Mouse (Mus musculus) embryo, embryonic 10 days (tissue): ENCODE data around the gene Zbtb40.

Source experiments
- DNase-seq: peaks from one replicate; pipeline ENCODE4 v3.0.0-alpha.2; 2015; ENCODE audit warnings: low spot score

Gene Zbtb40

DNA sequence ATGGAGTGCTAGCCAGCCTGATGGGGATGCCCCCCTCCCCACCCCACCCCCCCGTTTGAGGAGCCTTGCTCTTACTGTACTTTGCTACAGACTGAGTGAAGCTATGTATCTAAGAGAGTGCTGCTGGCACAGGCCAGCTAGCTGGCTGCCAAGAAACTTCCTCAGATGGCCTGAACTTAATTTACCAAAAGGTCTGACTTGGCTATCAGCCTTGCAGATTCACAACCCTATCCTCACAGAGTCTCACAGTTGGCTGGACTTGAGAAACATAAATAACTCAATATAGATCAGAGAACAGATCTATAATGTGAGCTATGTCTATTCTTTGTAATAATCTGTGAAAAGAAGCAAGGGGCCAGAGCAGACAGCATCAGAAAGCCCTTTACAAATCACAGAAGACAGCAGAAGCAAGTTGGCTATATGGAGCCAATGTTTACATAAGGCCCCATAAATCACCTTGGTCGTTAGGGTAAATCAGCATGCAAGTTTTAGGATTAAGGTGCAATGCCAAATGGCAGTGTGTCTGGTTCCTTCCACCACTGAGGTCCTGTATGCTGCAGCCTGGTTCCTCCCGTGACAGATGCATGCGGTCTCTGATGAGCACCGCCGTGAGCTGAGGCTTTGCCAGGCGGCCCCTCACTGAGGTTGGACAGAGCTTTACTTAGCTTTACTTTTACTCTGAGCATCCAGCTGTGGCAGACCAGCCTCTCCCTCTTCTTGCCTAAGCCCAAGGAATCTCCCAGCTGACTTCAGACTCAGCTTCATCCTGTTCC lies 15.3 kb downstream of the Zbtb40 start:
- DNase-seq, result no peak

DNA sequence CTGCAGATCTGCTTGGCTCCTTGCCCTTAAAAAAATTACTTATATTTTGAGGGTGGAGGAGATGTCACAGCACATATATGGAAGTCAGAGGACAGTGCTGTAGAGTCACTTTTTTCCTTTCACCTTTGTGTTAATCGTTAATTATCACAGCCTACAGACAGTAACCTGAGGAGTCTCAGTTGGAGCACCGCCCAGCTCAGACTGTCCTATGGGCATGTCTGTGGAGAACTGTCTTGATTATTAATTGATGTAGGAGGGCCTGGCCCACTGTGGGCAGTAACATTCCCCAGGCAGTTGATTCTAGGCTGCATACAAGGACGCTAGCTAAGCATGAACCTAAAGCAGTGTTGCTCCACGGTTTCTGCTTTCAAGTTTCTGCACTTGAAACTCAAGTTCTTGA lies 16.1 kb downstream of the Zbtb40 start:
- no peak for DNase-seq

- DNase-seq, result no peak
Observed at GRCm38 (mm10) chr4:137031319-137031718, 17.3 kb downstream of the Zbtb40 start.

GRCm38 (mm10) chr4:137029348-137029747 lies 19.3 kb downstream of the Zbtb40 start:
- no peak for DNase-seq

DNA sequence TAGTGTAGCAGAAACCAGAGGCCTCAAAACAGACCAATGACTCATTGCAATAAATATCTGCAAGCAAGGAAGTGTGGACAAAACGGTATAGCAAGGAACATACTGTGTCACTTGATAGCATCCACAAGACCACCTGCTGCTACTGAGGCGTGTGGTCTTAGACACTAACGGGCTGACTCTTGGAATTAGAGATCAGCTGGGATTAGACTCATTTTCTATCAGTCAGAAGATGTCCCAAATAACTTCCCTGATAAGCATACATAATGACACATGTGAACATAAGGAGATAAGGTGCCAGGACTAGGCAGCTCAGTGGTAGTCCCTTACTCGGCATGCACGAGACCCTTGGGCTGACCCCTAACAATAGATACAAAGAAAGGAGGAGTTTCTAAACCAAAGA lies 21.6 kb downstream of the Zbtb40 start:
- DNase-seq, result no peak

- no peak for DNase-seq
Observed at GRCm38 (mm10) chr4:137025570-137025969, 23.0 kb downstream of the Zbtb40 start.

- no peak for DNase-seq
Observed at GRCm38 (mm10) chr4:137025133-137025532, 23.5 kb downstream of the Zbtb40 start.

- DNase-seq, result no peak
Observed at GRCm38 (mm10) chr4:137020065-137020464, 28.5 kb downstream of the Zbtb40 start.

DNA sequence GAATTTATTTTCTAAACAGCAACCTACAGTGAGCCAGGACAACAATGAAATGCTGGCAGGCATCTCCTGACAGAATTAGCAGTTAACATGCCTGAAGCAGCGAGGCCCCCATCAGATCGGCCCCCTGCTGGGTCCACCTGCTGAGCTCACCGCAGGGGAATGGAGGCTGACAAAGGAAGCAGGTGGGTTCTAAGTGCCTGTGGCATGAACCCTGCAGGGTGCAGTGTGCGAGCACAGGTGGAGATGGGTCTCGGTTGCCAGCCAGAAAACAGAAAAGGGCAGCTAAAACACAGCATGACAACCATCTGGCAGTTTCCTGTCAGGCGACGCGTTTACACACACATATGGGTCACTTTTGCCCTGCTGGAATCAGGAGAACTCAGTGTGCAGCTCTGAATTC lies 32.7 kb downstream of the Zbtb40 start:
- DNase-seq, result no peak

- no peak for DNase-seq
Observed at GRCm38 (mm10) chr4:137015476-137015856, 33.1 kb downstream of the Zbtb40 start.

DNA sequence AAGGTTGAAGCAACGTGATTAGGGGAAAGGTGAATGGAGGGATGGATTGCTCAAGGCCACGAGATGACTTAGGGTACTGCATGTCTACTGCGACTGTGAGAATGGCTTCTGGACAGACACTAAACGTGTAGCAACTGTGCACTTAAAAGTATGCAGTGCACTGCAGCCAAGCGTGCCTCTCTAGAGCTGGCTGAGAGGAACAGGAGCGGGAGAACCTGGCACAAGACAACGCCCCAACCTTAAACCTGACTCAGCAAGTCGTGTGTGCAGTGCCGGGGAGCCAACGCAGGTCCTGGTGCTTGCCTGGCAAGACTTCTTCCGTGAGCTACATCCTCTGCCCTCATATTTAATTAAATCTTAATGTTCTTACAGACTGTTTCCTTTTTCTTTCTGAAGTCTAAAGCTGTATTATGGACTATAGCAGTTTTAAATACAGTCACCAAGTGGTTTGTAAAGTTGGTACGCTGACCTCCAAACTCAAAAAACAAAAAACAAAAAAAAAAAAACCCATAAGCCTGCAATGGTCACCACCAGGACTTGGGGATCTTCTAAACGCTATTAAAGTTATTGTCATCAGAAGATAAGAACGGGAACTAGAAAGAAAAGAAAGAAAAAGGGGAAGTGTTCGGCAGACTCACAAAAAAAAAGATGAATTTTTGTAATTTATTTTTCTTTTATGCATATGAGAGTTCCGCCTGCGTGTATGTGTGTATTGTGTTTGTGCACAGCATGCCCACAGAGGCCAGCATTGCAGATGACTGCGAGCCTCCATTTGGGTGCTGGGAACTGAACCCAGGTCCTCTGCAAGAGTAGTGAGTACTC lies 33.7 kb downstream of the Zbtb40 start:
- DNase-seq, result no peak

DNA sequence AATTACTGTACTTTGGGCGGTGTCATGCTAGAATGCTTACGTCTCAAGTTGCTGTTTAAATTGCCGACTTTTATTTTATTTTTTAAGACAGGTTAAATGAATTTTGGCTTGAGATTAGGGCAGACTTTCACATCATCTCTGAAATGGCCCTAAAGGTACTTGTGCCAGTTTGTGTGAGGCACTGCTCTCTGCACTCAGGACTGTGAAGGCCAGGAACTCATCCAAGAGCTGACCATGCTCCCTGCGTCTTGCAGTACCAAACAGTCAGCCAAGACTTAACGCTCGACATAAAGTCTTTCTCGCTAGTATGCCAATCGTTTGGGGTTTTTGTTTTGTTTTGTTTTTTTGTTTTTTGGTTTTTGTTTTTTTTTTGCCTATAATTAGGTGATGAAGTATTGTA lies 34.5 kb downstream of the Zbtb40 start:
- no peak for DNase-seq

DNA sequence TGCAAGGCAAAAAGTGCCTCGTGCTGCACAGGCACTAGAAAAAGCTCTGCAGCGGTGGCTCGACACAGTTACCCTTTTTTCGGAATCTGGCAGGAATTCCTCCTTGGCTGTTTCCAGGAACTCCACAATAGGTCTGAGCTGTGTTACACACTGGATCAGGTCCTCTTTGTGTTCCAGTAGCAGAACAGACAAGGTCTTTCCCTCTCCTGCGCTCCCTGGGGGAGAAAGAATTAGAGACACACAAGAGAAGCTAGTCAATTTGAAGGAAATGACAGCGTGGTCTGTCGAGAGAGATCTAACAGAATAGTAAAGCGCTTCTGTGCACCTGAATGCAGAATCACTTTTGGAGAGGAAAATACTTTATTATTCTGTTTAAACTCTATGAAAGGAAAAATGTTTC lies 41.6 kb downstream of the Zbtb40 start:
- DNase-seq, result no peak

DNA sequence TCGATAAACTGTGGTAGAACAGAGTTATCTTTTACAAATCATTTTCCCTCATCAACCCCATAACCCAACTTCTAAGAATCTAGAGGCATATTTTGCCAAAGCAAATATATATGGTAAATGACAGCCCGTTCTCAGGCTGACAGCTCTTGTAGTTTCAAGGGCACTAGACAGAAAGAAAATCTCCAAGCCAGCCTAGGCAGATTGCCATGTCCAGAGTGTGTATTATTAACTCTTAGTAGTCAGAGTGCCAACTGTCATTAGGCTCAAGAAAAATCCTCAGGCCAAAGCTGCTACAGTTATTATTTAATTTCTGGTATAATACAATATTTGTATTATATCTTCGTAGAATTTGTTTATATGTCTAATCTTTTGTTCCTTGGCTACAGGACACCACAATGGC lies 46.8 kb downstream of the Zbtb40 start:
- no peak for DNase-seq

DNA sequence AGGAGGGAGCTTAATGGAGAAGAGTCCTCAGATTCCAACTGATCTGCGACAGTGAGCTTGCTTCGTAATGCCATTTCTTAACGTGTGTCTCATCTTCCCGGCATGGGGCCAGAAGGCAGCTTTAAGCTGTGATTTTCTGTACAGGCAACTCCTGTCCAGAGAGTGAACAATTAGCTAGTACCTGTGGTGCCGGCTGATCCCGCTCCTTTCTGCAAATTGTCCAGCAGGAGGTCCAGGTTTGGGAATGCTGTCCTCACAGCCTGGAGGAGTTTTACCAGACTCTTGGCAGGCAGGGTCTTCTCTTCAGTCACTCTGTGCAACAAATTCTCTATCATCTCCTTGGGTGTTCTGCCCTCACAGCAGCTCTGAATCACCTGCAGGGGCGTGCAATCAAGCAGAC lies 47.6 kb downstream of the Zbtb40 start:
- DNase-seq, result no peak

DNA sequence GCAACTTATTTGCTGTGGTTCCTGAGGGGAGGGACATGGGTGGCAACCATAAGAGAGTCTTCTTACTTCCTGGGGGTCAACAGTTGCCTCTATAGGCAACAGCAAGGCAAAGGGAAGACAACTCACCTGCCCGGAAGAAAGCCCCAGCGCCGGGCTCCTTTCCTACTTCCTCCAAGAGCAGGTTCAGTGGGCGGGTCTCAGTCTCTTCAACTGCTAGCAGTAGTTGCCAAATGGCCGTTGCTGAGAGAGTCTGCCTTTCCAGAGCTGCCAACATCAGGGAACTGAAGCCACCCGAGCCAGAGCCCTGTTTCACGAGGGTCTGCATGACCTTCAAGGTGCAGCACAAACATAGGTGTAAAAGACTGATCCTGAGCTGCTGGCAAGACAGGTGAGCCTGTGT lies 50.2 kb downstream of the Zbtb40 start:
- no peak for DNase-seq

- no peak for DNase-seq
Observed at GRCm38 (mm10) chr4:136997723-136998345, 50.8 kb downstream of the Zbtb40 start.

DNA sequence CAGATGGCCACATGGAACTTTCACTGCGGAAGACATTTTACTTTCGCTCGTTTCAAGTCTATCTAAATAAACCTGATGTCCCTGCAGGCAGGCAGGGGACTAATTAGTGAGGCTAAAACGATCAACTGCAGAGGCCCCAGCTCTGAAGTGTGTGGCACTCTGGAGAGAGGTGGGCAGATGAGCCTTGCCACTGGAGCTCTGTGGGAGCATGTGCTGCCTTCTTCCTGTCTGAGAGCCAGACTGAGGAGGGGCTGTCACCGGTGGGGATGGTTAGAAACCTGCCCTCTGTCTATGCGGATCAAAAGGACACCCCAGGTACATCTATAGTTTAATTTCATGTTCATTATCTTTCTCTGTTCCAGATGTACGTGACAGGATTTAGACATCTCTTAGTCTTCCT lies 51.7 kb downstream of the Zbtb40 start:
- no peak for DNase-seq

- no peak for DNase-seq
Observed at GRCm38 (mm10) chr4:136995361-136995760, 53.2 kb downstream of the Zbtb40 start.

- no peak for DNase-seq
Observed at GRCm38 (mm10) chr4:136981993-136982695, 66.5 kb downstream of the Zbtb40 start.

- DNase-seq, result peak; percentile 86
Observed at GRCm38 (mm10) chr4:136981347-136981746, 67.3 kb downstream of the Zbtb40 start.

GRCm38 (mm10) chr4:136980921-136981320 lies 67.7 kb downstream of the Zbtb40 start:
- DNase-seq, result no peak
